ENCODE assay signal across 8 mouse cellular contexts in genomic region chr11:120423569-120424295, GRCm38 (mm10). TPM values are rescaled to one million over a fixed set of nuclear protein-coding genes. Genes with fewer than 3 reads are reported as not detected.
DNase-seq lines count a peak whose midpoint lies in the region; ATAC-seq and TF ChIP-seq lines count a peak whose summit lies in the region.

No protein-coding gene starts in this region.

- H3K27me3 ChIP-seq in limb, embryonic 11.5 days (ENCODE audit: control insufficient read depth, insufficient read depth, low read length), result no peaks in the 10 kb centered on the region

- H3K4me2 ChIP-seq in limb, embryonic 11.5 days (ENCODE audit: low read depth, severe bottlenecking), result no peak overlapping the region

- H3K4me1 ChIP-seq in ES-E14 (ENCODE audit: control insufficient read depth in 2 of 2, insufficient read depth in 2 of 2, low read length in 2 of 2, poor library complexity in 1 of 2), result no peaks in the 10 kb centered on the region
- H3K4me1 ChIP-seq in limb, embryonic 11.5 days (ENCODE audit: control insufficient read depth, insufficient read depth, low read length), result no peaks in the 10 kb centered on the region

- in situ Hi-C loops in ES-E14 (cut with MboI; ENCODE audit: low sequenced_read_pairs in 2 of 2, unreplicated experiment in 2 of 2), result no loop called here

- no peak overlapping the region for H3K4me3 ChIP-seq in ES-E14 (ENCODE audit: insufficient read depth in 1 of 2, low read depth in 1 of 2, low read length in 2 of 2, poor library complexity in 1 of 2, severe bottlenecking in 1 of 2)
- H3K4me3 ChIP-seq in limb, embryonic 11.5 days (ENCODE audit: low read depth, low read length), result no peak overlapping the region

- no peak overlapping the region; the same call in 1 of the 2 replicates for H3K27ac ChIP-seq in ES-E14 (ENCODE audit: insufficient read depth, low read depth, low read length, poor library complexity, severe bottlenecking)
- no peak overlapping the region for H3K27ac ChIP-seq in limb, embryonic 11.5 days (replicated peaks; ENCODE audit: low read depth, low read length)

- 66% methylated on average over 9 of the region's 9 CpGs for WGBS in limb, embryonic 11.5 days

- no peak overlapping the region; the same call in 1 of the 2 replicates for H3K9ac ChIP-seq in ES-E14 (ENCODE audit: insufficient read depth, low read depth, low read length, poor library complexity, severe bottlenecking)
- H3K9ac ChIP-seq in limb, embryonic 11.5 days (ENCODE audit: low read length), result no peak overlapping the region

- H3K36me3 ChIP-seq in ES-E14 (ENCODE audit: control insufficient read depth, insufficient read depth, low read length, poor library complexity, severe bottlenecking), result peaks cover 35% of the 10 kb centered on the region
- peaks cover 21% of the 10 kb centered on the region for H3K36me3 ChIP-seq in limb, embryonic 11.5 days (ENCODE audit: control insufficient read depth, insufficient read depth, low read length)

- peak; percentile 77 for DNase-seq in 3T3-L1 (ENCODE audit: low read depth, low spot score)
- DNase-seq in ES-E14 (ENCODE audit: low read depth, low spot score), result peak; percentile 83
- DNase-seq in cerebellum, adult 18-20 months, result peak; percentile 48 to 74
- peak; percentile 49 for DNase-seq in gastrocnemius, postnatal 14 days
- DNase-seq in kidney, adult 9 months, result peak; percentile 65
- DNase-seq in limb, embryonic 11.5 days (ENCODE audit: low spot score), result peak; percentile 85
- peak; percentile 79 for DNase-seq in retina, postnatal 1 day
- peak; percentile 43 for DNase-seq in urinary bladder, postnatal 25 days (ENCODE audit: low spot score)

- H3K9me3 ChIP-seq in ES-E14 (ENCODE audit: control insufficient read depth, insufficient read depth, low read depth, low read length), result no peaks in the 10 kb centered on the region
- H3K9me3 ChIP-seq in limb, embryonic 11.5 days (ENCODE audit: control insufficient read depth, low read length), result no peaks in the 10 kb centered on the region

- intact Hi-C loops in gastrocnemius, postnatal 14 days (cut with DNase I; ENCODE audit: low total_unique reads), result no loop called here

- no peak for ATAC-seq in limb, embryonic 11.5 days (ENCODE audit: insufficient number of reproducible peaks, low FRiP score, low TSS enrichment, low read depth)

TF ChIP-seq in ES-E14, 5 proteins besides CTCF, POLR2A, EP300 and RAD21:
- TF ChIP-seq HCFC1 (IDR thresholded peaks at IDR 0.05; ENCODE audit: borderline replicate concordance, insufficient read depth, low read length) (no peak), CHD2 (IDR thresholded peaks at IDR 0.05; ENCODE audit: low read depth, low read length) (no peak), MAFK (IDR thresholded peaks at IDR 0.05; ENCODE audit: insufficient read depth, low read depth, low read length) (no peak), ZC3H11A (IDR thresholded peaks at IDR 0.05; ENCODE audit: borderline replicate concordance, low read depth, low read length) (no peak), ZNF384 (IDR thresholded peaks at IDR 0.05; ENCODE audit: low read depth, low read length) (no peak)

RNA-seq across cellular contexts. Expression of gene Nploc4, which starts 13.8 kb away (rescaled TPM):
- total RNA-seq in ES-E14 (2012; rRNA removed), result 35.6 and 57.7 TPM in 2 replicates
- total RNA-seq in gastrocnemius, postnatal 14 days (2021), result 10 to 100 TPM; 55.1 to 61.7 TPM
- polyA plus RNA-seq in limb, embryonic 11.5 days (2014; fragmentation: Nextera tagmentation; extraction: Ambion mirVana), result 47.1 and 51.1 TPM in 2 replicates

RNA-seq across cellular contexts. Expression of gene Tspan10, which starts 18.7 kb away (rescaled TPM):
- not detected in 2 replicates for total RNA-seq in ES-E14 (2012; rRNA removed)
- not detected for total RNA-seq in gastrocnemius, postnatal 14 days (2021)
- polyA plus RNA-seq in limb, embryonic 11.5 days (2014; fragmentation: Nextera tagmentation; extraction: Ambion mirVana), result not detected in 2 replicates

RNA-seq across cellular contexts. Expression of gene Pde6g, which starts 29.6 kb away (rescaled TPM):
- not detected in 2 replicates for total RNA-seq in ES-E14 (2012; rRNA removed)
- under 1 TPM; 0.16 to 0.35 TPM for total RNA-seq in gastrocnemius, postnatal 14 days (2021)
- 0.19 TPM in 1 of 2 replicates, not detected in the other for polyA plus RNA-seq in limb, embryonic 11.5 days (2014; fragmentation: Nextera tagmentation; extraction: Ambion mirVana)

RNA-seq across cellular contexts. Expression of gene Oxld1, which starts 34.1 kb away (rescaled TPM):
- 2.9 and 4.1 TPM in 2 replicates for total RNA-seq in ES-E14 (2012; rRNA removed)
- total RNA-seq in gastrocnemius, postnatal 14 days (2021), result 10 to 100 TPM; 26.5 to 29.0 TPM
- 11.5 and 11.9 TPM in 2 replicates for polyA plus RNA-seq in limb, embryonic 11.5 days (2014; fragmentation: Nextera tagmentation; extraction: Ambion mirVana)

RNA-seq across cellular contexts. Expression of gene Ccdc137, which starts 34.2 kb away (rescaled TPM):
- total RNA-seq in ES-E14 (2012; rRNA removed), result 24.6 and 27.4 TPM in 2 replicates
- total RNA-seq in gastrocnemius, postnatal 14 days (2021), result 1 to 10 TPM; 4.3 to 5.3 TPM
- 32.6 and 36.4 TPM in 2 replicates for polyA plus RNA-seq in limb, embryonic 11.5 days (2014; fragmentation: Nextera tagmentation; extraction: Ambion mirVana)
